Mouse (Mus musculus) heart, adult 2 months (tissue): ENCODE data around the gene Mrpl2. TPM values are rescaled to one million over a fixed set of nuclear protein-coding genes. Genes with fewer than 3 reads are reported as not detected.

Experiments used
- DNase-seq, 2 experiments: peaks; one replicate each; pipeline ENCODE4 v3.0.0; 2021
- H3K27ac ChIP-seq: fragments of 200-600 bp; 2 replicates; pipeline ENCODE4 v1.8.1; 2022
- H3K27me3 ChIP-seq: fragments of 200-500 bp; 2 replicates; pipeline ENCODE4 v1.6.1; 2012; ENCODE audit warnings: mild to moderate bottlenecking, low read length, inconsistent platforms, mixed read lengths; ENCODE audit not compliant: control insufficient read depth, insufficient read depth
- H3K36me3 ChIP-seq: fragments of 200-500 bp; 2 replicates; pipeline ENCODE4 v1.6.1; 2012; ENCODE audit warnings: low read length, inconsistent platforms; ENCODE audit not compliant: control insufficient read depth, insufficient read depth
- H3K4me1 ChIP-seq: fragments of 200-500 bp; 2 replicates; pipeline ENCODE4 v1.6.1; 2011; ENCODE audit warnings: low read length; ENCODE audit not compliant: control insufficient read depth, insufficient read depth
- H3K4me3 ChIP-seq: fragments of 200-600 bp; 2 replicates; pipeline ENCODE4 v1.8.1; 2022
- H3K79me2 ChIP-seq: fragments of 200-500 bp; replicated peaks from 2 replicates; pipeline ENCODE4 v1.6.1; 2012; ENCODE audit warnings: mild to moderate bottlenecking, inconsistent platforms, low read length, moderate library complexity, mixed read lengths; ENCODE audit not compliant: control insufficient read depth, insufficient read depth
- H3K9ac ChIP-seq: fragments of 200-500 bp; 2 replicates; pipeline ENCODE4 v1.6.1; 2012; ENCODE audit warnings: low read depth, mild to moderate bottlenecking, control low read depth, inconsistent platforms, low read length, mixed read lengths
- CTCF ChIP-seq: fragments of 200-600 bp; IDR thresholded peaks from 2 replicates; pipeline ENCODE4 v1.8.1; 2022; ENCODE audit warnings: antibody characterized with exemption, mild to moderate bottlenecking, moderate library complexity
- EP300 ChIP-seq: fragments of 200-500 bp; IDR thresholded peaks from 2 replicates; pipeline ENCODE4 v1.6.1; 2011; ENCODE audit warnings: low read depth, low read length, control low read depth; ENCODE audit not compliant: insufficient read depth
- POLR2A ChIP-seq: fragments of 200-500 bp; IDR thresholded peaks from 2 replicates; pipeline ENCODE4 v1.6.1; 2011; ENCODE audit warnings: mild to moderate bottlenecking, low read depth, low read length, control low read depth; ENCODE audit not compliant: insufficient read depth
- WGBS: fragments of 180-500 bp; shearing (Covaris S2); methylation state at CpG from one replicate; pipeline ENCODE4 v1.1.7; 2018; 5-methylcytosine and 5-hydroxymethylcytosine counted together
- intact Hi-C: fragments of 180-260 bp; cut with DNase I; formaldehyde crosslinking; loops from one replicate; pipeline ENCODE4 v1.15.1; 2025
- polyA plus RNA-seq: library from polyadenylated mRNA; depleted of rRNA; stranded (reverse); fragments of >200 nt; gene quantifications from 2 replicates; pipeline ENCODE4 v1.2.3, GENCODE M21; 2012
- total RNA-seq, 2 experiments: library from RNA; stranded (reverse); gene quantifications; 2 replicates each; pipeline ENCODE4 v1.2.3; 2021

The Mrpl2 gene
- total and polyA plus RNA-seq, 3 experiments = 87.8 to 132 (median 112) TPM

- Histone ChIP-seq H3K27ac (peak overlapping the region; percentile 93), H3K4me3 (peak overlapping the region; percentile 84), H3K27me3 (no peaks in the 10 kb centered on the region), H3K4me1 (peaks cover 6% of the 10 kb centered on the region), H3K36me3 (no peaks in the 10 kb centered on the region), H3K79me2 (no peaks in the 10 kb centered on the region), H3K9ac (peak overlapping the region; percentile 80)
- TF ChIP-seq POLR2A (no peak; the same call in 1 of the 2 replicates), CTCF (no peak), EP300 (no peak)
- 0% methylated on average over 11 of the region's 11 CpGs for WGBS
- intact Hi-C loops = loop anchor here (5.0 kb wide), 1 partner anchor 88 kb away; the partner anchor contains the start of gene Srf
- peak; percentile 67 to 69 for DNase-seq
These were observed 1.0 kb upstream of the Mrpl2 start for GRCm38 (mm10) chr17:46644916-46645475.

GRCm38 (mm10) chr17:46646322-46646662 lies 263 bp downstream of the Mrpl2 start:
- Histone ChIP-seq H3K79me2 (no peaks in the 10 kb centered on the region), H3K9ac (peak overlapping the region; percentile 88), H3K36me3 (no peaks in the 10 kb centered on the region), H3K4me3 (peak overlapping the region; percentile 84), H3K4me1 (peaks cover 9% of the 10 kb centered on the region), H3K27me3 (no peaks in the 10 kb centered on the region), H3K27ac (peak overlapping the region; percentile 90)
- intact Hi-C loops = loop anchor here (1.0 kb wide), 1 partner anchor 35 kb away; no protein-coding TSS in a partner anchor
- under 1% methylated on average over 19 of the region's 19 CpGs for WGBS
- no peak for DNase-seq
- TF ChIP-seq EP300 (no peak), POLR2A (no peak), CTCF (no peak)

GRCm38 (mm10) chr17:46647279-46647678 lies 1.2 kb downstream of the Mrpl2 start:
- Histone ChIP-seq H3K4me3 (no peak overlapping the region), H3K36me3 (no peaks in the 10 kb centered on the region), H3K9ac (no peak overlapping the region), H3K4me1 (peaks cover 14% of the 10 kb centered on the region), H3K27me3 (no peaks in the 10 kb centered on the region), H3K27ac (no peak overlapping the region), H3K79me2 (no peaks in the 10 kb centered on the region)
- WGBS = 86% methylated on average over 7 of the region's 7 CpGs
- intact Hi-C loops = no loop called here
- DNase-seq = no peak
- no peak for TF ChIP-seq EP300
- no peak for TF ChIP-seq CTCF

GRCm38 (mm10) chr17:46648436-46648835 lies 2.4 kb downstream of the Mrpl2 start:
- Histone ChIP-seq H3K27ac (no peak overlapping the region), H3K4me3 (no peak overlapping the region), H3K79me2 (peaks cover 3% of the 10 kb centered on the region), H3K9ac (no peak overlapping the region), H3K4me1 (peaks cover 14% of the 10 kb centered on the region), H3K36me3 (no peaks in the 10 kb centered on the region), H3K27me3 (no peaks in the 10 kb centered on the region)
- no peak for DNase-seq
- intact Hi-C loops = loop anchor here (2.0 kb wide), 1 partner anchor 62 kb away; the partner anchor contains the start of gene Pex6
- 69% methylated on average over 9 of the region's 9 CpGs for WGBS
- TF ChIP-seq EP300 (no peak), POLR2A (no peak), CTCF (no peak)

GRCm38 (mm10) chr17:46649811-46650210 lies 3.8 kb downstream of the Mrpl2 start:
- Histone ChIP-seq H3K9ac (peak overlapping the region; percentile 75), H3K79me2 (peaks cover 3% of the 10 kb centered on the region), H3K27ac (peak overlapping the region; percentile 92), H3K4me3 (peak overlapping the region; percentile 73), H3K27me3 (no peaks in the 10 kb centered on the region), H3K36me3 (no peaks in the 10 kb centered on the region), H3K4me1 (peaks cover 10% of the 10 kb centered on the region)
- 14% methylated on average over 15 of the region's 15 CpGs for WGBS
- DNase-seq = peak in 1 of 2 experiments; percentile 53
- intact Hi-C loops = loop anchor here (2.0 kb wide), 1 partner anchor 61 kb away; the partner anchor contains the start of gene Pex6
- TF ChIP-seq CTCF = no peak
- no peak for TF ChIP-seq EP300
- TF ChIP-seq POLR2A = no peak

GRCm38 (mm10) chr17:46650232-46651031 lies 4.4 kb downstream of the Mrpl2 start, which contains the start of gene Cul7:
Gene Cul7, plus strand, starts transcription at chr17:46650337.
- H3K27ac ChIP-seq = peak within 1 kb of the TSS; percentile 92
- DNase-seq = peak; percentile 91 to 95
- H3K36me3 ChIP-seq = no peaks in the 10 kb centered on the region
- H3K79me2 ChIP-seq = peaks cover 3% of the 10 kb centered on the region
- H3K4me1 ChIP-seq = peaks cover 10% of the 10 kb centered on the region
- peak within 1 kb of the TSS; percentile 73 for H3K4me3 ChIP-seq
- no peak; the same call in 1 of the 2 replicates for TF ChIP-seq POLR2A
- no peak; the same call in 1 of the 2 replicates for TF ChIP-seq CTCF
- 0 out of 2 replicates have a peak, but pooled peaks have one; percentile 67 for TF ChIP-seq EP300
- no peaks in the 10 kb centered on the region for H3K27me3 ChIP-seq
- peak within 1 kb of the TSS; percentile 75 for H3K9ac ChIP-seq
- under 1% methylated on average over 58 of the region's 58 CpGs for WGBS
- intact Hi-C loops = no loop called here
